Mouse (Mus musculus) 3134 (cell line): ENCODE data around the gene Nudt14.
A peak's percentile ranks its signal among the peaks of the same experiment; 100 is the strongest.

Experiments used
- DNase-seq: peaks from one replicate; pipeline ENCODE4 v3.0.0-alpha.2; 2011; ENCODE audit warnings: low spot score; ENCODE audit not compliant: insufficient read length; ENCODE audit errors: extremely low read depth

The Nudt14 gene

DNA sequence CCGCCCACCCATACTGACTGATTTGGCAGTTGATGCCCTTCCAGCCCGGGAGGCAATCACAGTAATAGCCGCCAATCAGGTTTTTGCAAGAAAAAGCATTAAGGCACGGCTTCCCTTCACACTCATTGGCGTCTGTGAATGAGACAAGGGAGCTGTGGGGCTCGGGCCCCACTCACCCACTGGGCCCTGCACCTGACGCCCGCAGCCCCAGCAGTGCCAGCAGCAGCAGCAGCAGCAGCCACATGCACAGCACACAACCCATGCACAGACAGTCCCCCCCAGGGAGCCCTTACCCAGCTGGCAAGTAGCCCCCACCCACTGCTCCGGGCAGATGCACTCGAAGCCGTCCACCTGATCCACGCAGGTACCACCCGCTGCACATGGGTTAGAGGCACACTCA, 26.3 kb downstream of the Nudt14 start:
- DNase-seq, result no peak

DNA sequence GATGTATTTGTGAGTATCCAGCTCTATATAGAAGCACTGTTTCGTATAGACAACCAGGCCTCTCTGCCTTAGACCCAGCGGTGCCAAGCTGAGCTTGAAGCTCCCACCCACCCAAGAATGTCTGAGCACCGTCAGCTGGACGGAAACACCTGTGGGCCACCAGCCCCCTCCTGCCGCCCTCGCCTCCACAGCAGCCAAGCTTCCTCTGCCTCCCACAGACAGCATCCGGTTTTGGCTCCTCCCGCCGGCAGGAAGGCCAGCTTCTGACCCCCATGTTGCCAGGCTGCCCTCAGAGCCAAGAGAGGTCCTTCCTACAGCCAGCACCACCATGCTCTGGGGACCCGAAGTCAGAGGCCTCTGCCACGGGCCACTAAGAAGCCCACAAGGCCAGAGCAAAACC, 27.4 kb downstream of the Nudt14 start:
- no peak for DNase-seq

DNA sequence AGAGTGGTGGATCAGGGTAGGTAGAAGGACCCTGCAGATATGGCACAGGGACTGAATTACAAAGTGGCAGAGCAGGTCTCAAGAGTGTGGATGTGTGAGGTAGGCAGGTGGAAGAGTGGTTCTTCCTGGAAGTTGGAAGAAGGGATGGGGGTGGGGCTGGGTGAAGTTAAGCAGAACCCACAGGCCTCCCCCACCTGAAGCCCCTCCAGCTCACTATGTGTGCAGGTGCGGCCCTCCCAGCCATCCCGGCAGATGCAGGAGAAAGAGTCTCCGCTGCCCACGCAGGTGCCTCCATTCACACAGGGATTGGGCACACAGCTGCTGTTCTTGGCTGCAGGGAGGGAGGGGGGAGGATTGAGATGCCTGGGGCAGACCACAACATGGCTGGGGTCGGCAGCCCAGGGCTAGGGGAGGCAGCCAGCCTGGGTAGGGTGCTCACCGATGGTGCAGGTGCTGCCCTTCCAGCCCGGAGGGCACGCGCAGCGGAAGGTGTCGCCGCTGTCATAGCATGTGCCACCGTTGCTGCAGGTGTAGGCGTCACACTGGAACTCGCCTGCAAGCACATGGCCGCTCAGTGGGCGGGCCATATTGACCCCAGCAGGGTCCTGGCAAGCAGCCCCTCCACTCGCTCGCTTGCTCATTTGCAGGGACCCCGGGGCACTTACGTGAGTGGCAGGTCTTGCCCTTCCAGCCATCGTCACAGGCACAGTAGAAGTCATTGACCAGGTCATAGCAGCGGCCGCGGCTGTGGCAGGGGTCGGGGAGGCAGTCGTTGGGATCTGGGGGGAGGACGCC, 28.8 kb downstream of the Nudt14 start:
- no peak for DNase-seq

DNA sequence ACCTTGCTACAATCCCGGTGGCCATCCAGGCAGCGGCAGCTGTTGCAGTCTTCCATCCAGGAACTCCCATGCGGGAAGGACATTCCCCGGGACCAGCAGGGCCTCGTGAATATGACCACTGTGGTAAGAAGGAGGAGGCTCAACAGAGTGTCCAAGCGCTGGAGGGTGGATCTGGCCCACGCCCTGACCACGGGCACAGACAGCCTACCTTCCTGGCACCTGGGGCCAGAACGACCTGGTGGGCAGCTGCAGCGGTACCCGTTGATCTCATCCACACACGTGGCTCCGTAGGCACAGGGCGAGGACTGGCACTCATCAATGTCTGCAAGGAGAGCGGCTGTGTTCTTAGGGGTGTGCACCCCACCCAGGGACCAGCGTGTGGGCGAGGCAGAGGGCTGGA, 30.2 kb downstream of the Nudt14 start:
- no peak for DNase-seq

DNA sequence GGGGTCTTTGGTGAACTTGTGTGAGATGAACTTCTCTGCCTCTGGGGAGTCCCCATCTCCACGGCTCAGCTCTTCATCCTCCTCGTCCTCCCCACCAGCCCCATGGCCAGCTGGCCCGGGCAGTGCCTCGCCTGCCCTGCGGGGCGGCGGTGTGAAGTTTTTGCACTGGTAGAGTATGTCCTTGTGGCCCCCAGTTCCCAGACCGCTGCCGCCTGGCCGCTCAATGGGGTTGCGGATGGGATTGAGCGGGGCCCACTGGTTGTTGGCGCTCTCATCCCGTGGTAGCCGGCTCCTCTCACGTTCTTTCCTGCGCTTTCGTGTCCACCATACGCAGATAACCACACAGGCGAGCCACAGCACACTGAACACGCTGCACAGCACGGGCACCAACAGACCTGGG, 32.9 kb downstream of the Nudt14 start:
- DNase-seq, result no peak

DNA sequence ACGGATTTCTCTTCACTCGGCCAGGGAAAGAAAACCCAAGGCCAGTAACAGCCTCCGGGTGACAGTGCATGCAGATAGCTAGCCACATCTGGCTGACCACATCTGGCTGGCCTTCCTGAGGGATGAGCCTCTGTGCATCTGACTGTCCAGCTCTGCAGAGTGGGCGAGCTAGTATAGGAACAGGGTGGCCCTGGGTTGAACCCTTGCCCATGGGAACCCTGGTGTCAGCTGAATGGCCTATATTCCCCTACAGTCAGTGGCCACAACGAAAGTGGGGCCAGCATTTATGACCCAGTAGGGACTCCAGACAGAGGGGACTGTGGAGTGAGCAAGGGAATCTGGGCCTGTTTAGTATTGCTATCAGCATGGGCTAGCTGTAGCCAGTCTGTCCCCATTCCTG, 36.9 kb downstream of the Nudt14 start:
- DNase-seq, result no peak

DNA sequence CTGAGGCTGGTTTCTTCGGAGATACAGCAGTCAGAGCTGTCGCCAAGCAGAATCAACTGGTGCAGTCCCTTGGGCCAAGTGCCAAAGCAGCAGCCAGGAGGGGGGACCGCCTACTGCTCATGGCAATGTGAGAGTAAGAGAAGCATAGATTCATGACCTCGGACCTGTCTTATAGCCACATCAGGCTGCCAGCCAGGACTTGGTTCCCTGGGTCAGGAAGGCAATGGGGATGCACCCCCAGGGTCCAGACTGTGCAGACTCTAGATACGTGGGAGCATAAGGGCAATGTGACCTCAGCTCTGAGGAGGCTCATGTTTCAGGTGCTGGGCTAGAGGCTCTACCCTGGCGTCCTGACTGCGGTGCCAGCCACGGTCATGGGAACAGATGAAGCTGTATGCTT, 38.0 kb downstream of the Nudt14 start:
- DNase-seq, result no peak

DNA sequence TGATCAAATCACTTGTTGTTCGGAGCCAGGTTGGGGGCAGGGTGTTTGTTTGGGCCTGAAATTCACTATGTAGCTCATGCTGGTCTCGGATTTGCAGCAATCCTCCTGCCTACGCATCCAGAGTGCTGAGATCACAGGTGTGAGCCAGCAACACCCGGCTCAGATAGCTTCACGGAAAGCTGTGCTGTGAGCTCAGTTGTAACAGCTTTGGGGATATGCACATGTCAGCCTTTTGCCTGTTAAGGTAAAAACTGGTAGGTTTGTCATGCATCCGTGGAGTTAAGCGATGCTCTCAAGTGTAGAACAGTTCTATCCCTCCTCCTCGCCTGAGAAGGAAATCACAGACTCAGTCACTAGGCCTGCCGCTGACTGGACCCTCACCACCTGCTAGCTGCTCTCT, 41.3 kb downstream of the Nudt14 start:
- no peak for DNase-seq

DNA sequence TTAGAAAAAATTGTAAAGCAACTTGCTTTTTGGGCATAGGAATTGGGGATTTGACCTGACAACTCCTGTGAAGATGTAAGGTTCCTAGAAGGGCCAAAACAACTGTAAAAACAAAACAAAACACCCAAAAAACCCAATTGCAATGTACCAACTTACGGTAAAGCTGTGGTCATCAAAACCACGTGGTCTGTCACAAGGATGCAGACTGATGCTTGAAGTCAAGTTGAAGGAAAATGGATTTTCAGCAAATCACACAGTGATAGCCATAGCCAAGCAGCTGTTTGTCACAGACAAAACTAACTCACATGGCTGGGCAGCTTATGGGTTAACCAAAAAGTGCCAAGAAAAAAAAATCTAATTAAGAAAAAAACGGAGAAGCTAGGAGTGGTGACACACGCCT, 43.0 kb downstream of the Nudt14 start:
- DNase-seq, result no peak

DNA sequence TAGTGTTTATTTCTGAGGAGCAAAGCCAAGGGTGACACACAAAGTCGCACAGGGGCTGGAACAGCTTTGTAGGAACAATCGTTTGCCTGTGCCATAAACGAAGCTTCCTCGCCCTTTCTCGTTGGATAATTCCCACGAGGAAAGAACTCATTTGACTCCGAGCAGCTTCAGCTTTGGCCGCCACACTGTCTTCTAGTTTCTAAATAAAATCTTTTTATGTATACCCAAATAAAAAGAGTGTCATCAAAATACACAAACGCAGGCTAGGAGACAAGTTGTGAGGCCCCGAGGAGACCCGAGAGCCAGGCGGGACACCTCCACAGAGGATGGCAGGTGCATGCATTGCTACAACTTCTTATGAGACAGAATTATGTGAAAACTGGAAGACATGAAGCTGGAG, 43.6 kb downstream of the Nudt14 start:
- no peak for DNase-seq

DNA sequence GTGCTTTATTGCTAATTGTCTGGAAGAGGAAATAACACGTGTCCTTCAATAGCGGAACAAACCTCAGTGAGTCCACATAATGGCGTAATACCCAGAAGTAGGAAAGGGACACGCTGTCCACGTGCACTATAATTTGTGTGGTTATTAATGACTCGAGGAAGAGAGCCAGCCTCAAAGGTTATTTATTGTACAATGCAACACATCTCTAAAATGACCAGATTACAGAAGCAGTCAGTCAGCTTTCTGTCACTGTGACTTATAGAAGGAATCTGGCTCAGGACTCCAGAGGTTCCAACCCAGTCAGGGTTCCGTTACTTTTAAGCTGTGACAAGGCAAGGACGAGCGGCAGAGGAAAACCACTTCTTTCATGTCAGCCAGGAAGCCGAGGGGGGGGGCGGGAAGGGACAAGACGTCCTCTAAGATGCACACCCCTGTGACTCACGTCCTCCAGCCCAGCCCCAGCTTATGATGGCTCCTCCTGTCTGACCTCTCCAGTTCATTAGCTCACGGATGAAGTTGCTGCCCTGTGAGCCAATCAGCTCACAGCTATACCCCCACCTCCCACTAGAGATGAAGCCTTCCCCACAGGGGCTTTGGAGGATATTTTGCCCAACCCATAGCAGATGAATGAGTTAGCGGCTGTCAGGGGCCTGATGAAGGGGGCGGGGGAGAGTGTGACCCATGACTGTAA, 44.3 kb downstream of the Nudt14 start:
- DNase-seq, result peak; percentile 64

DNA sequence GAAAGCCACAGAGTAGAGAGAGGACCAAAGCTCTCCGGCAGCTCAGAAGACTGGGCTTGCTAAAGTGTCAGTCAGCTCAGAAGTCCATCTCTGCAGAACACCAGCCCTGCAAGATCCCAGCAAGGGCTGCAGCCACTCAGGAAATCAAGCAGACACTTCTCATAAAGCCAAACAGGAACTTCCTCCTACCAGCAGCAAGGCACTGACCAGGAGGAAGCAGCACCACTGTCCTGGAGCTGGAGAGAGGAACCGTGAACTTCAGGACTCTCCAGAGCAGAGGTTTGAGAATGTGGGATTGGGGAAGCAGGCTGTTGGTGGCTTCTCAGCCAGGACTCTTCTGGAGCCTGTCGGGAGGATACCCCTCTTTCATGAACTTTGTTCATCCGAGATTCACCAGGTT, 47.0 kb downstream of the Nudt14 start:
- DNase-seq, result no peak

DNA sequence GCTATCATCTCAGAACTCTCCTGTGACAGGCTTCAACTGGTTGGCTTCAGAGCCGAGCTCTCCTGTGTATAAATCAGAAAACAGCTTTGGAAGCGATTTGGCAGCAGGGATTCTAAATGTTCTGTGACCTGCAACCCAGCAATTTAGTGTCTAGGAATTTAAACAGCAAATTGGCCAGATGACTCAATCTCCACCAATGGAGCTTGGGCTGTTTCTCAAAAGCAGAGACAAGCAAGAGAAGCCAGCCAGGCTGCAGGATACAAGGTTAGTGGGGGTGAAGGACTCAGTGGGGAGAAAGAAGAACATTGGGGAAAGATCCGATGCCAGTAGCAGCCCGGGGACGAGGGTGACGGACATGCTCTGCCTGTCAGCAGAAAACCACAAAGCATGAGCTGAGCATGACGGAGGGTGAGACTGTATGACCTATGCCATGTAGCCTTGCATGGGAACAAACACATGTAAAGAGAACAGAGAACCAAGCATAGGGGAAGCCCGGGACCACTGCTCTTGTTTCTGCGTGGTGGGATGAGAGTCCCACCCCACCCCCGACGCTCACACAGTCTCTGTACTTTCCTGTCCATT, 47.5 kb downstream of the Nudt14 start:
- no peak for DNase-seq

DNA sequence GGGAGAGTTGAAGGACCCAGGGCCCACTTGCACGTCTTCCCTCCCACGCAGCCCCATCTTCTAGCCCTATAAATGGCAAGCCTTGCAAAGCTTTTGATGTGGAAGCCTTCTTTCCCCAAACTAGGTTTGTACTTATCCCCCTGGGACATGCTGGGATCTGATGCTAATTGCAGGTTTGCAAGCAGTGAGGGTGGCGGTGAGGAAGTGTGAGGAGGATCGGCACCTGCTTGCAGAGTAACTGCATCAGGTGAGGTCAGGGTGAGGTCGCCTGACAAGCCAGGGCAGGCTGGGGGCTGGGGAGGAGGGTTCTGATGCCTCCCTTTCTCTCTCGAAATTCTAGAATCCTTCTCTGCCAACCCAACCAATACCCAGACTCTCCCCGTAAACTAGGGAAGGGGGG, 56.5 kb downstream of the Nudt14 start:
- DNase-seq, result no peak
